Mouse (Mus musculus) gastrocnemius, adult 2 months (tissue): ENCODE results near the gene Zfp618. TPM values are rescaled to one million over a fixed set of nuclear protein-coding genes. Genes with fewer than 3 reads are reported as not detected.
A peak's percentile ranks its signal among the peaks of the same experiment; 100 is the strongest.

Experiments
- DNase-seq: peaks from one replicate; pipeline ENCODE4 v3.0.0; 2022
- H3K27ac ChIP-seq: fragments of 200-600 bp; 2 replicates; pipeline ENCODE4 v1.8.1; 2022; ENCODE audit warnings: mild to moderate bottlenecking
- H3K4me3 ChIP-seq: fragments of 200-600 bp; 2 replicates; pipeline ENCODE4 v1.8.1; 2022; ENCODE audit warnings: mild to moderate bottlenecking, moderate library complexity
- CTCF ChIP-seq: fragments of 200-600 bp; IDR thresholded peaks from 2 replicates; pipeline ENCODE4 v1.8.1; 2022; ENCODE audit warnings: antibody characterized with exemption, mild to moderate bottlenecking, moderate library complexity
- intact Hi-C: fragments of 180-260 bp; cut with DNase I; formaldehyde crosslinking; loops from one replicate; pipeline ENCODE4 v1.15.1; 2025
- total RNA-seq, 2 experiments: library from RNA; stranded (reverse); gene quantifications; 2 replicates each; pipeline ENCODE4 v1.2.3; 2021

Gene Zfp618
- total RNA-seq, 2 experiments from 2014 or later, result 0.18 to 0.20 TPM

- no peak overlapping the region for H3K4me3 ChIP-seq
- intact Hi-C loops, result no loop called here
- TF ChIP-seq CTCF, result no peak
- no peak overlapping the region for H3K27ac ChIP-seq
- DNase-seq, result no peak
These were observed 103.3 kb downstream of the Zfp618 start for GRCm38 (mm10) chr4:63068499-63069175.

- no peak for TF ChIP-seq CTCF
- Histone ChIP-seq H3K4me3 (no peak overlapping the region), H3K27ac (no peak overlapping the region)
- DNase-seq, result no peak
- intact Hi-C loops, result no loop called here
These were observed 106.3 kb downstream of the Zfp618 start for GRCm38 (mm10) chr4:63071413-63072260.

- no peak for DNase-seq
- no peak for TF ChIP-seq CTCF
- intact Hi-C loops, result no loop called here
- no peak overlapping the region for H3K27ac ChIP-seq
- H3K4me3 ChIP-seq, result no peak overlapping the region
These were observed 107.8 kb downstream of the Zfp618 start for GRCm38 (mm10) chr4:63073139-63073538.

- DNase-seq, result peak; percentile 22
- Histone ChIP-seq H3K27ac (no peak overlapping the region), H3K4me3 (no peak overlapping the region)
- intact Hi-C loops, result no loop called here
- TF ChIP-seq CTCF, result no peak
These were observed 113.8 kb downstream of the Zfp618 start for GRCm38 (mm10) chr4:63079159-63079558.

- intact Hi-C loops, result no loop called here
- H3K4me3 ChIP-seq, result no peak overlapping the region
- peak; percentile 71 for DNase-seq
- TF ChIP-seq CTCF, result peak; percentile 15; the same call in 1 of the 2 replicates
- H3K27ac ChIP-seq, result no peak overlapping the region
These were observed 119.1 kb downstream of the Zfp618 start for GRCm38 (mm10) chr4:63084473-63084889.

GRCm38 (mm10) chr4:63089484-63089883, 124.1 kb downstream of the Zfp618 start:
- no peak for TF ChIP-seq CTCF
- no peak overlapping the region for H3K27ac ChIP-seq
- no peak overlapping the region for H3K4me3 ChIP-seq
- DNase-seq, result no peak
- intact Hi-C loops, result no loop called here

- Histone ChIP-seq H3K4me3 (no peak overlapping the region), H3K27ac (no peak overlapping the region)
- no peak for DNase-seq
- TF ChIP-seq CTCF, result no peak
- intact Hi-C loops, result no loop called here
These were observed 125.8 kb downstream of the Zfp618 start for GRCm38 (mm10) chr4:63091151-63091550.

- H3K4me3 ChIP-seq, result no peak overlapping the region
- no peak for TF ChIP-seq CTCF
- no peak overlapping the region for H3K27ac ChIP-seq
- no peak for DNase-seq
- intact Hi-C loops, result no loop called here
These were observed 132.2 kb downstream of the Zfp618 start for GRCm38 (mm10) chr4:63097603-63098002.

- no peak for DNase-seq
- H3K4me3 ChIP-seq, result no peak overlapping the region
- no peak for TF ChIP-seq CTCF
- no peak overlapping the region for H3K27ac ChIP-seq
- intact Hi-C loops, result no loop called here
These were observed 135.1 kb downstream of the Zfp618 start for GRCm38 (mm10) chr4:63100478-63100877.

GRCm38 (mm10) chr4:63102025-63102424, 136.7 kb downstream of the Zfp618 start:
- TF ChIP-seq CTCF, result no peak
- H3K4me3 ChIP-seq, result no peak overlapping the region
- no peak overlapping the region for H3K27ac ChIP-seq
- DNase-seq, result no peak
- intact Hi-C loops, result no loop called here

- intact Hi-C loops, result no loop called here
- Histone ChIP-seq H3K4me3 (no peak overlapping the region), H3K27ac (no peak overlapping the region)
- TF ChIP-seq CTCF, result no peak
- no peak for DNase-seq
These were observed 140.3 kb downstream of the Zfp618 start for GRCm38 (mm10) chr4:63105651-63106050.

GRCm38 (mm10) chr4:63118639-63119437, 153.5 kb downstream of the Zfp618 start:
- Histone ChIP-seq H3K27ac (no peak overlapping the region), H3K4me3 (no peak overlapping the region)
- peak; percentile 83 for DNase-seq
- TF ChIP-seq CTCF, result no peak; the same call in 1 of the 2 replicates
- intact Hi-C loops, result loop anchor here (1.0 to 10.0 kb wide), 3 partner anchors 177 to 334 kb away; no protein-coding TSS in a partner anchor
